Mouse (Mus musculus): Measurements from ENCODE around the gene Mrpl36. TPM values are rescaled to one million over a fixed set of nuclear protein-coding genes. Genes with fewer than 3 reads are reported as not detected.

Mrpl36 gene
- polyA plus RNA-seq (2012) = 34.1 and 41.5 TPM in 2 replicates

- TF ChIP-seq GATA1 (IDR thresholded peaks at IDR 0.05; ENCODE audit: low read length) = no peak
Observed at GRCm38 (mm10) chr13:73327827-73328698, at the start of gene Mrpl36, which contains the start of gene Ndufs6. Mrpl36 (plus strand) TSS chr13:73328513. Ndufs6 (minus strand) TSS chr13:73328542.

- no peak for TF ChIP-seq GATA1 (IDR thresholded peaks at IDR 0.05; ENCODE audit: low read length)
Observed at GRCm38 (mm10) chr13:73279196-73279595, 49.1 kb upstream of the Mrpl36 start.

- no peak for TF ChIP-seq GATA1 (IDR thresholded peaks at IDR 0.05; ENCODE audit: low read length)
Observed at GRCm38 (mm10) chr13:73282407-73282806, 45.9 kb upstream of the Mrpl36 start.

GRCm38 (mm10) chr13:73283534-73283933, 44.8 kb upstream of the Mrpl36 start:
- no peak for TF ChIP-seq GATA1 (IDR thresholded peaks at IDR 0.05; ENCODE audit: low read length)

- no peak for TF ChIP-seq GATA1 (IDR thresholded peaks at IDR 0.05; ENCODE audit: low read length)
Observed at GRCm38 (mm10) chr13:73290206-73290605, 38.1 kb upstream of the Mrpl36 start.

GRCm38 (mm10) chr13:73291102-73291501, 37.2 kb upstream of the Mrpl36 start:
- TF ChIP-seq GATA1 (IDR thresholded peaks at IDR 0.05; ENCODE audit: low read length) = no peak

GRCm38 (mm10) chr13:73298717-73299116, 29.6 kb upstream of the Mrpl36 start:
- no peak for TF ChIP-seq GATA1 (IDR thresholded peaks at IDR 0.05; ENCODE audit: low read length)

GRCm38 (mm10) chr13:73299322-73299721, 29.0 kb upstream of the Mrpl36 start:
- no peak for TF ChIP-seq GATA1 (IDR thresholded peaks at IDR 0.05; ENCODE audit: low read length)

- TF ChIP-seq GATA1 (IDR thresholded peaks at IDR 0.05; ENCODE audit: low read length) = no peak
Observed at GRCm38 (mm10) chr13:73304729-73305128, 23.6 kb upstream of the Mrpl36 start.

GRCm38 (mm10) chr13:73305398-73306084, 22.8 kb upstream of the Mrpl36 start:
- no peak for TF ChIP-seq GATA1 (IDR thresholded peaks at IDR 0.05; ENCODE audit: low read length)

- TF ChIP-seq GATA1 (IDR thresholded peaks at IDR 0.05; ENCODE audit: low read length) = no peak
Observed at GRCm38 (mm10) chr13:73306085-73306410, 22.3 kb upstream of the Mrpl36 start.

GRCm38 (mm10) chr13:73306430-73306829, 21.9 kb upstream of the Mrpl36 start:
- no peak for TF ChIP-seq GATA1 (IDR thresholded peaks at IDR 0.05; ENCODE audit: low read length)

GRCm38 (mm10) chr13:73310183-73310929, 18.0 kb upstream of the Mrpl36 start:
- no peak for TF ChIP-seq GATA1 (IDR thresholded peaks at IDR 0.05; ENCODE audit: low read length)

GRCm38 (mm10) chr13:73320048-73320447, 8.3 kb upstream of the Mrpl36 start:
- no peak for TF ChIP-seq GATA1 (IDR thresholded peaks at IDR 0.05; ENCODE audit: low read length)

- TF ChIP-seq GATA1 (IDR thresholded peaks at IDR 0.05; ENCODE audit: low read length) = no peak
Observed at GRCm38 (mm10) chr13:73322626-73323025, 5.7 kb upstream of the Mrpl36 start.

GRCm38 (mm10) chr13:73323406-73323805, 4.9 kb upstream of the Mrpl36 start:
- TF ChIP-seq GATA1 (IDR thresholded peaks at IDR 0.05; ENCODE audit: low read length) = no peak

Measured in G1E-ER4 (cell line).